Mouse (Mus musculus): ENCODE results near the gene Tef.

DNA sequence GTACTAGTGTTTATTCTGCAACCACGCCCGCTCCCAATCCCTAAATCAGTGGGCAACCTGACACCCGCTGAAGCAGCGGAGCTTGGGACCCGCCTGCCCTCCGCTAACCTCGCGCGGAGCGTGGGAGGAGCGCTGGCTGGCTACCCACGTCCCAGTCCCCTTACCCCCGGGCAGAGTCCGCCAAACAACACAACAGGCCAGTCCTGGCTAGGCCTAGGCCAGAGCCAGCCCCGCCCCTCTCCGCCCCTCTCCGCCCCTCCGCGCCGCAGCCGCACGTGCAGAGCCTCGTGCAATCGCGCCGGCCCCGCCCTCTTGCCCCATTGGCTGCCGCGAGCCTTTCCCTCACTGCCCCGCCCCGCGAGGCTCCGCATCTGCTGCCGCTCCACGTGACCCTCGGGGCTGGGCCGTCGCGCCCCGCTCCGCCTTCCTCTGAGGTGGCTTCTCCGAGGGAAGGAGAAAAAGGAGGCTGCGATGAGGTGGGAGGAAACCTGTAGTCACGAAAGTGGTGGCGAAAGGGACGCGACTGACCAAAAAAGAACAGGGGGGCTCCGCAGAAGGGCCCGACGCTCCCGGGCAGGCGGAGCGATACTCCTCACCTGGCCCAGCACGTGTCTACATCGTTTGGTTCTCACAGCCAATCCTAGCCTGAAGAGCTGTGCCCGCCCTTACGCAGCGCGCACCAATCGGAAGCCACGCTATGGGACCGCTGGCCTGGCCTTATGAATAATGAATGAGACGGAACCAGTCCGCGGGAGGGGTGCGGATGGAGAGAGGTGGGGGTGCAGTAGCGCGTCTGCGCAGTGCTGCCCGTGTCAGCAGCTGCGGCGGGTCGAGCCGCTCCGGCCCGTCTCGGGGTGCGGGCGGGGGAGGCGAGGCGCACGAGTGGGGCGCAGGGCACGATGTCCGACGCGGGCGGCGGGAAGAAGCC is 8.7 kb downstream of the Tef start:
- no peak for TF ChIP-seq CTCF (IDR thresholded peaks at IDR 0.05)
- peak; percentile 88 for TF ChIP-seq EP300 (IDR thresholded peaks at IDR 0.05; ENCODE audit: insufficient read depth, low read depth, low read length)
